Mouse (Mus musculus): Measurements from ENCODE around the gene Kcnip1. TPM values are rescaled to one million over a fixed set of nuclear protein-coding genes. Genes with fewer than 3 reads are reported as not detected.

Kcnip1 gene
- polyA plus RNA-seq, 1 experiment: not detected

- WGBS: 56% methylated on average over 2 of the region's 2 CpGs
- no peak overlapping the region for H3K4me3 ChIP-seq (ENCODE audit: extremely low read depth, insufficient read depth, insufficient read length)
- TF ChIP-seq POLR2A (IDR thresholded peaks at IDR 0.05; ENCODE audit: low read depth, low read length) (no peak), CTCF (IDR thresholded peaks at IDR 0.05; ENCODE audit: extremely low read depth, insufficient read depth, insufficient read length, insufficient replicate concordance) (no peak)
Measured at GRCm38 (mm10) chr11:33901783-33902182, 91.2 kb downstream of the Kcnip1 start.

GRCm38 (mm10) chr11:33891084-33891483 lies 101.9 kb downstream of the Kcnip1 start:
- no peak overlapping the region for H3K27ac ChIP-seq (ENCODE audit: insufficient read depth, low read length)
- DNase-seq (ENCODE audit: low read depth in 1 of 2, low spot score in 2 of 2): no peak
- H3K27me3 ChIP-seq (ENCODE audit: control insufficient read depth, insufficient read depth, low read length): no peaks in the 10 kb centered on the region; the same call in 1 of the 2 replicates
- H3K4me3 ChIP-seq (ENCODE audit: extremely low read depth, insufficient read depth, insufficient read length): no peak overlapping the region
- H3K36me3 ChIP-seq (ENCODE audit: control insufficient read depth, insufficient read depth, low read length): no peaks in the 10 kb centered on the region
- WGBS: 74% methylated on average over 4 of the region's 4 CpGs
- TF ChIP-seq POLR2A (IDR thresholded peaks at IDR 0.05; ENCODE audit: low read depth, low read length) (no peak), CTCF (IDR thresholded peaks at IDR 0.05; ENCODE audit: extremely low read depth, insufficient read depth, insufficient read length, insufficient replicate concordance) (no peak)
- no peaks in the 10 kb centered on the region for H3K4me1 ChIP-seq (ENCODE audit: control insufficient read depth, insufficient read depth, insufficient read length)

More at GRCm38 (mm10) chr11:33901783-33902182, 91.2 kb downstream of the Kcnip1 start:
- no peaks in the 10 kb centered on the region for H3K4me1 ChIP-seq (ENCODE audit: control insufficient read depth, insufficient read depth, insufficient read length)
- no peaks in the 10 kb centered on the region for H3K27me3 ChIP-seq (ENCODE audit: control insufficient read depth, insufficient read depth, low read length)
- H3K36me3 ChIP-seq (ENCODE audit: control insufficient read depth, insufficient read depth, low read length): no peaks in the 10 kb centered on the region
- no peak overlapping the region for H3K27ac ChIP-seq (ENCODE audit: insufficient read depth, low read length)
- DNase-seq (ENCODE audit: low read depth in 1 of 2, low spot score in 2 of 2): no peak

DNA sequence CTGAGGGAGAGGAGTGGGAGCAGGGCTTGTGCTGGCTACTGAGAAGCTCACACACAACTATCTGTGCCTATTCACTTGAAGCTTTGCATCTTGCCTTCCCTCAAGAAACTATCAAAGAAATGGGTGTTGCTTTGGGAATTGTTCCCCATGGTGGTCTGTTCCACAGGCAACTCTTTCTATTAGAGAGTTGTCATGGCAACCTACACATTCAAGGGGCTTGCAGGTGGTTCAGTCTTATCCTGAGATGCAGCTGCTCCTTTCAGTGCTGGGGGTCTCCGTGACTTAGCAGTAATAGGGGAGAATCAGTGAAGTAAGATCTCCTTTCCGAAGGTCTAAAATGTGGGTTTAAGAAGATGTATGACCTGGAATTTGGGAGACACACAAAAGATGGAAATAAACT lies 102.6 kb downstream of the Kcnip1 start:
- no peak for DNase-seq (ENCODE audit: low read depth in 1 of 2, low spot score in 2 of 2)
- WGBS: 86% methylated on average over 2 of the region's 2 CpGs
- H3K4me3 ChIP-seq (ENCODE audit: extremely low read depth, insufficient read depth, insufficient read length): no peak overlapping the region
- H3K27ac ChIP-seq (ENCODE audit: insufficient read depth, low read length): no peak overlapping the region
- no peaks in the 10 kb centered on the region; the same call in 1 of the 2 replicates for H3K27me3 ChIP-seq (ENCODE audit: control insufficient read depth, insufficient read depth, low read length)
- H3K36me3 ChIP-seq (ENCODE audit: control insufficient read depth, insufficient read depth, low read length): no peaks in the 10 kb centered on the region
- H3K4me1 ChIP-seq (ENCODE audit: control insufficient read depth, insufficient read depth, insufficient read length): no peaks in the 10 kb centered on the region
- no peak for TF ChIP-seq CTCF (IDR thresholded peaks at IDR 0.05; ENCODE audit: extremely low read depth, insufficient read depth, insufficient read length, insufficient replicate concordance)

- Histone ChIP-seq H3K4me1 (ENCODE audit: control insufficient read depth, insufficient read depth, insufficient read length) (no peaks in the 10 kb centered on the region), H3K27ac (ENCODE audit: insufficient read depth, low read length) (no peak overlapping the region), H3K4me3 (ENCODE audit: extremely low read depth, insufficient read depth, insufficient read length) (no peak overlapping the region), H3K27me3 (ENCODE audit: control insufficient read depth, insufficient read depth, low read length) (no peaks in the 10 kb centered on the region), H3K36me3 (ENCODE audit: control insufficient read depth, insufficient read depth, low read length) (no peaks in the 10 kb centered on the region)
- 87% methylated on average over 3 of the region's 3 CpGs for WGBS
- no peak for TF ChIP-seq CTCF (IDR thresholded peaks at IDR 0.05; ENCODE audit: extremely low read depth, insufficient read depth, insufficient read length, insufficient replicate concordance)
- TF ChIP-seq POLR2A (IDR thresholded peaks at IDR 0.05; ENCODE audit: low read depth, low read length): no peak
- no peak for DNase-seq (ENCODE audit: low read depth in 1 of 2, low spot score in 2 of 2)
Measured at GRCm38 (mm10) chr11:33887660-33888059, 105.3 kb downstream of the Kcnip1 start.

DNA sequence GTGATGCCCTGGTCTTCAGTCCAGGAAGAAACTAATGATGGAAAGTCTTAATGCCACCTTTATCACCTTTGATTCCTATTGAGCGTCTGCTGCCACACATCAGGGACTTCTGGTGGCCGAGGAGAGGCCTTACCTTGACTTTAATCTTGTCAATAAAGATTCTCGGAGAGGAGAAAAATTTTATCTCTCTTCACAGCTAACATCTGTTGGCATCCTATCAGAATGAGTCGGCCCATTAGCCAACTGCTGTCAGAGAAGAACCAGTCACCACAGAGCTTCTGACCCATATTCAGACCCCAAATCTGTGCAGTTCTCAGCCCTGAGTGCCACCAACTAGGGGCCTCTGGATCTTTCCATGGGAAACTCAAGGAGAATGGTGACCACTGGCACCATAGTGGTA lies 107.0 kb downstream of the Kcnip1 start:
- no peak for TF ChIP-seq POLR2A (IDR thresholded peaks at IDR 0.05; ENCODE audit: low read depth, low read length)
- no peak for TF ChIP-seq CTCF (IDR thresholded peaks at IDR 0.05; ENCODE audit: extremely low read depth, insufficient read depth, insufficient read length, insufficient replicate concordance)
- Histone ChIP-seq H3K27ac (ENCODE audit: insufficient read depth, low read length) (no peak overlapping the region), H3K27me3 (ENCODE audit: control insufficient read depth, insufficient read depth, low read length) (no peaks in the 10 kb centered on the region), H3K4me1 (ENCODE audit: control insufficient read depth, insufficient read depth, insufficient read length) (no peaks in the 10 kb centered on the region), H3K4me3 (ENCODE audit: extremely low read depth, insufficient read depth, insufficient read length) (no peak overlapping the region), H3K36me3 (ENCODE audit: control insufficient read depth, insufficient read depth, low read length) (no peaks in the 10 kb centered on the region)
- WGBS: 83% methylated on average over 4 of the region's 4 CpGs
- DNase-seq (ENCODE audit: low read depth in 1 of 2, low spot score in 2 of 2): no peak

DNA sequence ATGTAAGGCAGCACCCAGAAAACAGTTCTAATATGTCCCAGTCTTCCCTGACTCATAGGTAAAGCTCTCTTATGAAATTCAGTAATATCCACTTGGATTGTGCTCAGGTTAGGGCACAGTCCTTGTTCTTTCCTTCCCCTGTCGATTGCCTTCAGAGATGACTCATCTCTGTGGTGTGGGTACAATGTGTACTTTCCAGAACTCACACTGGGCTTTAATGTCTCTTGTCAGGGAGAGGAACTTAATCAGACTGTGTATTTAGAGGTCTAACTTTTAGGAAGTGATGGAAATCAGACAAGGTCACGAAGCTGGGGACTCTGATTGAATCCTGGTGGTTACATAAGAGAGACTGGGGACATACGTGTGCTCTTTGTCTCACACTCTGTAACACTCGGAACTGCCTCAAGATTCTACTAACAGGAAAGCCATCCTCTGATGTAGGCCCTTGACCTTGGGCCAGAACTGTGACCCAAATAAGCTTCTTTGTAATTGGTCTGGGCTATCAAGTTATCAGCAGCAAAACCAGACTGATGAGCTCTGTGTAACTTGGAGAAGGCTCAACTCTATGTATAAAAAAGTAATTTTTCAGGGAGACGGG lies 110.1 kb downstream of the Kcnip1 start:
- DNase-seq (ENCODE audit: low read depth in 1 of 2, low spot score in 2 of 2): no peak
- Histone ChIP-seq H3K27me3 (ENCODE audit: control insufficient read depth, insufficient read depth, low read length) (no peaks in the 10 kb centered on the region), H3K4me1 (ENCODE audit: control insufficient read depth, insufficient read depth, insufficient read length) (no peaks in the 10 kb centered on the region), H3K27ac (ENCODE audit: insufficient read depth, low read length) (no peak overlapping the region), H3K36me3 (ENCODE audit: control insufficient read depth, insufficient read depth, low read length) (no peaks in the 10 kb centered on the region), H3K4me3 (ENCODE audit: extremely low read depth, insufficient read depth, insufficient read length) (no peak overlapping the region)
- WGBS: 59% methylated on average over 5 of the region's 5 CpGs
- TF ChIP-seq POLR2A (IDR thresholded peaks at IDR 0.05; ENCODE audit: low read depth, low read length) (no peak), CTCF (IDR thresholded peaks at IDR 0.05; ENCODE audit: extremely low read depth, insufficient read depth, insufficient read length, insufficient replicate concordance) (no peak)

- H3K36me3 ChIP-seq (ENCODE audit: control insufficient read depth, insufficient read depth, low read length): no peaks in the 10 kb centered on the region
- no peak overlapping the region for H3K4me3 ChIP-seq (ENCODE audit: extremely low read depth, insufficient read depth, insufficient read length)
- TF ChIP-seq CTCF (IDR thresholded peaks at IDR 0.05; ENCODE audit: extremely low read depth, insufficient read depth, insufficient read length, insufficient replicate concordance) (no peak), POLR2A (IDR thresholded peaks at IDR 0.05; ENCODE audit: low read depth, low read length) (no peak)
- H3K27ac ChIP-seq (ENCODE audit: insufficient read depth, low read length): no peak overlapping the region
- no peaks in the 10 kb centered on the region for H3K4me1 ChIP-seq (ENCODE audit: control insufficient read depth, insufficient read depth, insufficient read length)
- H3K27me3 ChIP-seq (ENCODE audit: control insufficient read depth, insufficient read depth, low read length): no peaks in the 10 kb centered on the region
- no peak for DNase-seq (ENCODE audit: low read depth in 1 of 2, low spot score in 2 of 2)
Measured at GRCm38 (mm10) chr11:33874925-33875324, 118.0 kb downstream of the Kcnip1 start.
